In the genomic region with DNA sequence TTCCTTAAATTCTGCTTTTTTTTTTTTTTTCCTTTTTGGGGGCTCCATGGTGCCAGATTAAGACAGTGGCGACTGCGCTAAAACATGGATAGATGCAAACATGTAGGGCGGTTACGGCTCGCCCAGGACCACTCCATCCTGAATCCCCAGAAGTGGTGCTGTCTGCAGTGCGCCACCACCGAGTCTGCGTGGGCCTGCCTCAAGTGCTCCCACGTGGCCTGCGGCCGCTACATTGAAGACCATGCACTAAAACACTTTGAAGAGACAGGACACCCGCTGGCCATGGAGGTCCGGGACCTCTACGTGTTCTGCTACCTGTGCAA, we compare ENCODE assay signal across 9 mouse cellular contexts. TPM values are rescaled to one million over a fixed set of nuclear protein-coding genes. Genes with fewer than 3 reads are reported as not detected.
A peak's percentile ranks its signal among the peaks of the same experiment; 100 is the strongest.
DNase-seq lines count a peak whose midpoint lies in the region; ATAC-seq lines count a peak whose summit lies in the region.
"Had no signal": no experiment of that assay in that cellular context is flagged by ENCODE, and none has a peak within 500 bp of the region (broad histone marks: within the 10 kb centered on the region; RNA-seq: fewer than 3 reads in every experiment).

No protein-coding gene starts in this region.

- peak overlapping the region; percentile 92 for H3K4me2 ChIP-seq in kidney, embryonic 16.5 days (replicated peaks; ENCODE audit: low read depth, low read length)
- H3K4me2 ChIP-seq in embryonic facial prominence, embryonic 13.5 days = peak overlapping the region; percentile 89
- peak overlapping the region; percentile 59 for H3K4me2 ChIP-seq in hindbrain, embryonic 15.5 days
- peak overlapping the region; percentile 63 for H3K4me2 ChIP-seq in midbrain, embryonic 15.5 days

- H3K4me1 ChIP-seq in kidney, embryonic 16.5 days (ENCODE audit: insufficient read depth, low read length) = peaks cover 17% of the 10 kb centered on the region
- H3K4me1 ChIP-seq in embryonic facial prominence, embryonic 13.5 days = peaks cover 15% of the 10 kb centered on the region
- H3K4me1 ChIP-seq in hindbrain, embryonic 15.5 days (replicated peaks) = peaks cover 24% of the 10 kb centered on the region
- H3K4me1 ChIP-seq in midbrain, embryonic 15.5 days = peaks cover 21% of the 10 kb centered on the region

- 0 out of 2 replicates have a peak, but pooled peaks cover 5% of the 10 kb centered on the region for H3K27me3 ChIP-seq in kidney, embryonic 16.5 days (ENCODE audit: insufficient read depth, low read length)
- H3K27me3 ChIP-seq in embryonic facial prominence, embryonic 13.5 days = peaks cover 24% of the 10 kb centered on the region
- no peaks in the 10 kb centered on the region for H3K27me3 ChIP-seq in hindbrain, embryonic 15.5 days
- H3K27me3 ChIP-seq in midbrain, embryonic 15.5 days (replicated peaks) = no peaks in the 10 kb centered on the region

- H3K36me3 ChIP-seq in kidney, embryonic 16.5 days (ENCODE audit: insufficient read depth, low read length) = peaks cover 7% of the 10 kb centered on the region
- peaks cover 20% of the 10 kb centered on the region for H3K36me3 ChIP-seq in embryonic facial prominence, embryonic 13.5 days
- peaks cover 6% of the 10 kb centered on the region for H3K36me3 ChIP-seq in hindbrain, embryonic 15.5 days
- peaks cover 7% of the 10 kb centered on the region; the same call in 1 of the 2 replicates for H3K36me3 ChIP-seq in midbrain, embryonic 15.5 days (replicated peaks)

- DNase-seq in kidney, adult 18-20 months = no peak
- no peak for DNase-seq in thymus, postnatal 0 days (ENCODE audit: low spot score)
- DNase-seq in right cerebral cortex, adult 2 months (ENCODE audit: low spot score in 2 of 2) = no peak
- DNase-seq in urinary bladder, postnatal 4 days (ENCODE audit: low spot score in 2 of 2) = no peak

- H3K4me3 ChIP-seq in kidney, embryonic 16.5 days (ENCODE audit: low read length) = peak overlapping the region; percentile 53
- peak overlapping the region; percentile 47 for H3K4me3 ChIP-seq in embryonic facial prominence, embryonic 13.5 days
- H3K4me3 ChIP-seq in hindbrain, embryonic 15.5 days = peak overlapping the region; percentile 33
- peak overlapping the region; percentile 33 for H3K4me3 ChIP-seq in midbrain, embryonic 15.5 days
- H3K4me3 ChIP-seq: myocyte had no signal

- no peak overlapping the region for H3K27ac ChIP-seq in kidney, embryonic 16.5 days (ENCODE audit: low read length)
- H3K27ac ChIP-seq in embryonic facial prominence, embryonic 13.5 days = no peak overlapping the region
- H3K27ac ChIP-seq in hindbrain, embryonic 15.5 days (replicated peaks) = 0 out of 2 replicates have a peak overlapping the region, but pooled peaks have one; percentile 29
- H3K27ac ChIP-seq in midbrain, embryonic 15.5 days = no peak overlapping the region

- 10% methylated on average over 14 of the region's 14 CpGs for WGBS in kidney, embryonic 16.5 days
- 11% methylated on average over 14 of the region's 14 CpGs for WGBS in embryonic facial prominence, embryonic 13.5 days
- WGBS in hindbrain, embryonic 15.5 days = 15% methylated on average over 14 of the region's 14 CpGs
- 20% methylated on average over 14 of the region's 14 CpGs for WGBS in midbrain, embryonic 15.5 days

- H3K9me3 ChIP-seq in kidney, embryonic 16.5 days (ENCODE audit: low read length) = no peaks in the 10 kb centered on the region
- no peaks in the 10 kb centered on the region for H3K9me3 ChIP-seq in embryonic facial prominence, embryonic 13.5 days
- no peaks in the 10 kb centered on the region for H3K9me3 ChIP-seq in hindbrain, embryonic 15.5 days
- no peaks in the 10 kb centered on the region for H3K9me3 ChIP-seq in midbrain, embryonic 15.5 days

- peak overlapping the region; percentile 65 for H3K9ac ChIP-seq in kidney, embryonic 16.5 days (replicated peaks; ENCODE audit: low read length)
- peak overlapping the region; percentile 74 for H3K9ac ChIP-seq in embryonic facial prominence, embryonic 13.5 days
- H3K9ac ChIP-seq in hindbrain, embryonic 15.5 days = 0 out of 2 replicates have a peak overlapping the region, but pooled peaks have one; percentile 1
- 0 out of 2 replicates have a peak overlapping the region, but pooled peaks have one; percentile 31 for H3K9ac ChIP-seq in midbrain, embryonic 15.5 days

- peak; percentile 31 for ATAC-seq in kidney, embryonic 16.5 days (ENCODE audit: low FRiP score, low TSS enrichment)
- no peak for ATAC-seq in embryonic facial prominence, embryonic 13.5 days (ENCODE audit: insufficient number of reproducible peaks, insufficient read depth, low FRiP score, low TSS enrichment, low read depth)
- ATAC-seq in hindbrain, embryonic 15.5 days (ENCODE audit: low FRiP score, low read depth) = peak; percentile 43; the same call in 1 of the 2 replicates
- peak; percentile 43 for ATAC-seq in midbrain, embryonic 15.5 days (replicated peaks)

RNA-seq across cellular contexts. Expression of gene Tomm6, which starts 16.2 kb away (rescaled TPM):
- 318 and 344 TPM in 2 replicates for polyA plus RNA-seq in kidney, embryonic 16.5 days (2015; fragmentation: Nextera tagmentation; extraction: Ambion mirVana)
- 412 and 418 TPM in 2 replicates for polyA plus RNA-seq in embryonic facial prominence, embryonic 13.5 days (2015; fragmentation: Nextera tagmentation; extraction: Ambion mirVana)
- polyA plus RNA-seq in hindbrain, embryonic 15.5 days (2015; fragmentation: Nextera tagmentation; extraction: Ambion mirVana) = 277 and 288 TPM in 2 replicates
- 242 and 256 TPM in 2 replicates for polyA plus RNA-seq in midbrain, embryonic 15.5 days (2015; fragmentation: Nextera tagmentation; extraction: Ambion mirVana)
- polyA plus RNA-seq in thymus, postnatal 0 days (2015; fragmentation: Nextera tagmentation; extraction: Ambion mirVana) = 431 and 452 TPM in 2 replicates

RNA-seq across cellular contexts. Expression of gene Frs3, which starts 16.9 kb away (rescaled TPM):
- 6.6 and 7.3 TPM in 2 replicates for polyA plus RNA-seq in kidney, embryonic 16.5 days (2015; fragmentation: Nextera tagmentation; extraction: Ambion mirVana)
- 7.5 TPM in 2 replicates for polyA plus RNA-seq in embryonic facial prominence, embryonic 13.5 days (2015; fragmentation: Nextera tagmentation; extraction: Ambion mirVana)
- polyA plus RNA-seq in hindbrain, embryonic 15.5 days (2015; fragmentation: Nextera tagmentation; extraction: Ambion mirVana) = 49.3 and 52.2 TPM in 2 replicates
- 46.7 and 49.0 TPM in 2 replicates for polyA plus RNA-seq in midbrain, embryonic 15.5 days (2015; fragmentation: Nextera tagmentation; extraction: Ambion mirVana)
- polyA plus RNA-seq in thymus, postnatal 0 days (2015; fragmentation: Nextera tagmentation; extraction: Ambion mirVana) = 0.98 and 1.3 TPM in 2 replicates

RNA-seq across cellular contexts. Expression of gene Gm21981, which starts 22.3 kb away (rescaled TPM):
- 0.24 and 0.90 TPM in 2 replicates for polyA plus RNA-seq in kidney, embryonic 16.5 days (2015; fragmentation: Nextera tagmentation; extraction: Ambion mirVana)
- polyA plus RNA-seq in embryonic facial prominence, embryonic 13.5 days (2015; fragmentation: Nextera tagmentation; extraction: Ambion mirVana) = 0.39 and 0.54 TPM in 2 replicates
- polyA plus RNA-seq in hindbrain, embryonic 15.5 days (2015; fragmentation: Nextera tagmentation; extraction: Ambion mirVana) = 1.2 and 1.5 TPM in 2 replicates
- polyA plus RNA-seq in midbrain, embryonic 15.5 days (2015; fragmentation: Nextera tagmentation; extraction: Ambion mirVana) = 0.79 and 1.0 TPM in 2 replicates
- 0.12 and 0.18 TPM in 2 replicates for polyA plus RNA-seq in thymus, postnatal 0 days (2015; fragmentation: Nextera tagmentation; extraction: Ambion mirVana)

RNA-seq across cellular contexts. Expression of gene Prickle4, which starts 22.6 kb away (rescaled TPM):
- polyA plus RNA-seq in kidney, embryonic 16.5 days (2015; fragmentation: Nextera tagmentation; extraction: Ambion mirVana) = 0.84 and 1.3 TPM in 2 replicates
- 0.60 and 0.91 TPM in 2 replicates for polyA plus RNA-seq in embryonic facial prominence, embryonic 13.5 days (2015; fragmentation: Nextera tagmentation; extraction: Ambion mirVana)
- polyA plus RNA-seq in hindbrain, embryonic 15.5 days (2015; fragmentation: Nextera tagmentation; extraction: Ambion mirVana) = 1.3 and 1.6 TPM in 2 replicates
- polyA plus RNA-seq in midbrain, embryonic 15.5 days (2015; fragmentation: Nextera tagmentation; extraction: Ambion mirVana) = 0.80 and 1.3 TPM in 2 replicates
- 0.81 and 1.2 TPM in 2 replicates for polyA plus RNA-seq in thymus, postnatal 0 days (2015; fragmentation: Nextera tagmentation; extraction: Ambion mirVana)

RNA-seq across cellular contexts. Expression of gene Usp49, which starts 41.5 kb away (rescaled TPM):
- polyA plus RNA-seq in kidney, embryonic 16.5 days (2015; fragmentation: Nextera tagmentation; extraction: Ambion mirVana) = 3.7 and 5.3 TPM in 2 replicates
- polyA plus RNA-seq in embryonic facial prominence, embryonic 13.5 days (2015; fragmentation: Nextera tagmentation; extraction: Ambion mirVana) = 6.2 and 6.4 TPM in 2 replicates
- 6.3 and 8.2 TPM in 2 replicates for polyA plus RNA-seq in hindbrain, embryonic 15.5 days (2015; fragmentation: Nextera tagmentation; extraction: Ambion mirVana)
- 9.0 and 9.5 TPM in 2 replicates for polyA plus RNA-seq in midbrain, embryonic 15.5 days (2015; fragmentation: Nextera tagmentation; extraction: Ambion mirVana)
- polyA plus RNA-seq in thymus, postnatal 0 days (2015; fragmentation: Nextera tagmentation; extraction: Ambion mirVana) = 3.9 and 4.6 TPM in 2 replicates

Comparison
In these comparisons a context has a peak if more than half of its experiments do, and no peak if none do; other contexts are left out.
1. H3K9ac ChIP-seq: peak in every context shown above with its lines; median percentile 74 in embryonic facial prominence, embryonic 13.5 days; 65 in kidney, embryonic 16.5 days; 31 in midbrain, embryonic 15.5 days; 1 in hindbrain, embryonic 15.5 days.